14 mouse cellular contexts compared by ENCODE assay signal in genomic region chr12:76463391-76463790, GRCm38 (mm10). TPM values are rescaled to one million over a fixed set of nuclear protein-coding genes. Genes with fewer than 3 reads are reported as not detected.
A peak's percentile ranks its signal among the peaks of the same experiment; 100 is the strongest.
DNase-seq lines count a peak whose midpoint lies in the region; ATAC-seq and TF ChIP-seq lines count a peak whose summit lies in the region.
"Had no signal": no experiment of that assay in that cellular context is flagged by ENCODE, and none has a peak within 500 bp of the region (broad histone marks: within the 10 kb centered on the region; RNA-seq: fewer than 3 reads in every experiment).

No protein-coding gene starts in this region.

- no peak for TF ChIP-seq CTCF in lung, embryonic 14.5 days (IDR thresholded peaks at IDR 0.05; ENCODE audit: low read depth)
- no peak for TF ChIP-seq CTCF in CH12.LX (conservative IDR thresholded peaks at IDR 0.05 in 1 of 2, IDR thresholded peaks at IDR 0.05 in 1 of 2; ENCODE audit: low read depth in 2 of 2, low read length in 2 of 2)
- no peak for TF ChIP-seq CTCF in midbrain, postnatal 0 days (IDR thresholded peaks at IDR 0.05)

- H3K4me1 ChIP-seq in embryonic facial prominence, embryonic 14.5 days (ENCODE audit: control insufficient read depth, insufficient read depth, low read length), result no peaks in the 10 kb centered on the region
- peaks cover 8% of the 10 kb centered on the region for H3K4me1 ChIP-seq in embryonic facial prominence, embryonic 10.5 days
- H3K4me1 ChIP-seq in lung, embryonic 14.5 days (ENCODE audit: insufficient read depth), result no peaks in the 10 kb centered on the region
- peaks cover 13 to 26% of the 10 kb centered on the region in 2 experiments for H3K4me1 ChIP-seq in CH12.LX (ENCODE audit: control insufficient read depth in 1 of 2, insufficient read depth in 2 of 2)
- H3K4me1 ChIP-seq in midbrain, postnatal 0 days (ENCODE audit: insufficient read depth, low read length), result no peaks in the 10 kb centered on the region

- dilution Hi-C loops in CH12.LX (cut with MboI; ENCODE audit: extremely low pct_ligation_motif_present, extremely low pct_unique_long_range_greater_than_20kb, low sequenced_read_pairs), result no loop called here

- 94% methylated on average over 9 of the region's 9 CpGs for WGBS in embryonic facial prominence, embryonic 14.5 days
- WGBS in embryonic facial prominence, embryonic 10.5 days, result 96% methylated on average over 9 of the region's 9 CpGs
- WGBS in lung, embryonic 14.5 days, result 82% methylated on average over 9 of the region's 9 CpGs
- whole genome bisulfite sequencing in midbrain, postnatal 0 days, result 85% methylated on average over 9 of the region's 9 CpGs

- no peak overlapping the region for H3K4me2 ChIP-seq in embryonic facial prominence, embryonic 14.5 days (ENCODE audit: low read depth, low read length)
- H3K4me2 ChIP-seq in lung, embryonic 14.5 days, result no peak overlapping the region
- 0 out of 2 replicates have a peak overlapping the region, but pooled peaks have one; percentile 42 for H3K4me2 ChIP-seq in CH12.LX (ENCODE audit: insufficient read depth, low read depth, poor library complexity, severe bottlenecking)
- no peak overlapping the region for H3K4me2 ChIP-seq in midbrain, postnatal 0 days (ENCODE audit: low read depth, low read length, poor library complexity, severe bottlenecking)
- H3K4me2 ChIP-seq: intestine, embryonic 15.5 days; liver, embryonic 11.5 days had no signal

- TF ChIP-seq RAD21 in CH12.LX (IDR thresholded peaks at IDR 0.05; ENCODE audit: low read depth, low read length), result no peak

- no peaks in the 10 kb centered on the region for H3K27me3 ChIP-seq in embryonic facial prominence, embryonic 14.5 days (replicated peaks; ENCODE audit: control insufficient read depth, insufficient read depth, low read length)
- no peaks in the 10 kb centered on the region; the same call in 1 of the 2 replicates for H3K27me3 ChIP-seq in embryonic facial prominence, embryonic 10.5 days (replicated peaks; ENCODE audit: low read depth, poor library complexity, severe bottlenecking)
- no peaks in the 10 kb centered on the region for H3K27me3 ChIP-seq in lung, embryonic 14.5 days (ENCODE audit: insufficient read depth, low read length)
- H3K27me3 ChIP-seq in CH12.LX (replicated peaks), result no peaks in the 10 kb centered on the region
- H3K27me3 ChIP-seq in midbrain, postnatal 0 days (ENCODE audit: insufficient read depth, low read length), result no peaks in the 10 kb centered on the region
- H3K27me3 ChIP-seq: intestine, embryonic 15.5 days had no signal

- ATAC-seq in embryonic facial prominence, embryonic 14.5 days (ENCODE audit: low read depth), result no peak
- no peak for ATAC-seq in lung, embryonic 14.5 days (ENCODE audit: insufficient read depth)
- ATAC-seq in granulocyte monocyte progenitor cell, adult 5-6 weeks (replicated peaks; ENCODE audit: poor library complexity, severe bottlenecking), result no peak
- no peak for ATAC-seq in midbrain, postnatal 0 days (ENCODE audit: low FRiP score)
- ATAC-seq: intestine, embryonic 15.5 days had no signal

- H3K4me3 ChIP-seq in embryonic facial prominence, embryonic 14.5 days (ENCODE audit: low read depth, low read length), result no peak overlapping the region
- no peak overlapping the region for H3K4me3 ChIP-seq in embryonic facial prominence, embryonic 10.5 days
- no peak overlapping the region for H3K4me3 ChIP-seq in lung, embryonic 14.5 days (ENCODE audit: low read depth, low read length)
- H3K4me3 ChIP-seq in CH12.LX (replicated peaks in 1 of 3; ENCODE audit: low read depth in 2 of 3, low read length in 2 of 3, poor library complexity in 1 of 3), result no peak overlapping the region
- no peak overlapping the region for H3K4me3 ChIP-seq in midbrain, postnatal 0 days (ENCODE audit: low read depth, low read length)
- H3K4me3 ChIP-seq: intestine, embryonic 15.5 days; megakaryocyte, embryonic 14.5 days had no signal

- TF ChIP-seq POLR2A in CH12.LX (IDR thresholded peaks at IDR 0.05; ENCODE audit: low read depth, low read length), result no peak; the same call in 1 of the 2 replicates

- DNase-seq in embryonic facial prominence, embryonic 14.5 days (ENCODE audit: low spot score), result peak; percentile 29
- DNase-seq in embryonic facial prominence, embryonic 10.5 days (ENCODE audit: low spot score), result no peak
- DNase-seq in lung, embryonic 14.5 days, result peak; percentile 37
- DNase-seq in lung, postnatal 14 days, result no peak
- peak; percentile 62 for DNase-seq in CH12.LX (ENCODE audit: extremely low read depth)
- peak; percentile 28 to 56 for DNase-seq in left cerebral cortex, adult 9 months (ENCODE audit: low spot score in 2 of 2)
- no peak for DNase-seq in midbrain, postnatal 0 days (ENCODE audit: low spot score)
- DNase-seq: embryo, embryonic 11 days; heart, adult 11 months; heart, postnatal 36 days had no signal

- H3K27ac ChIP-seq in embryonic facial prominence, embryonic 14.5 days (replicated peaks; ENCODE audit: low read depth, low read length), result no peak overlapping the region
- H3K27ac ChIP-seq in embryonic facial prominence, embryonic 10.5 days (replicated peaks), result no peak overlapping the region
- H3K27ac ChIP-seq in lung, embryonic 14.5 days (ENCODE audit: low read depth), result no peak overlapping the region
- H3K27ac ChIP-seq in CH12.LX (ENCODE audit: insufficient read depth, low read depth), result peak overlapping the region; percentile 58
- H3K27ac ChIP-seq in midbrain, postnatal 0 days (ENCODE audit: low read depth, low read length), result no peak overlapping the region
- H3K27ac ChIP-seq: intestine, embryonic 15.5 days had no signal

- no peak overlapping the region for H3K9ac ChIP-seq in embryonic facial prominence, embryonic 14.5 days (ENCODE audit: low read depth, low read length)
- H3K9ac ChIP-seq in lung, embryonic 14.5 days, result no peak overlapping the region
- H3K9ac ChIP-seq in CH12.LX (ENCODE audit: insufficient read depth, low read depth), result no peak overlapping the region
- no peak overlapping the region for H3K9ac ChIP-seq in midbrain, postnatal 0 days (replicated peaks; ENCODE audit: low read length, poor library complexity, severe bottlenecking)
- H3K9ac ChIP-seq: intestine, embryonic 15.5 days had no signal

- peak; percentile 80 for TF ChIP-seq EP300 in CH12.LX (IDR thresholded peaks at IDR 0.05; ENCODE audit: low read length)

- H3K9me3 ChIP-seq in embryonic facial prominence, embryonic 14.5 days (ENCODE audit: control insufficient read depth, low read length), result no peaks in the 10 kb centered on the region
- no peaks in the 10 kb centered on the region for H3K9me3 ChIP-seq in embryonic facial prominence, embryonic 10.5 days
- H3K9me3 ChIP-seq in lung, embryonic 14.5 days (ENCODE audit: low read depth, low read length), result no peaks in the 10 kb centered on the region
- peaks cover 2% of the 10 kb centered on the region for H3K9me3 ChIP-seq in CH12.LX (replicated peaks; ENCODE audit: low read length)
- H3K9me3 ChIP-seq in midbrain, postnatal 0 days (ENCODE audit: low read length), result no peaks in the 10 kb centered on the region
- H3K9me3 ChIP-seq: intestine, embryonic 15.5 days had no signal

- in situ Hi-C loops in CH12.LX (cut with MboI; ENCODE audit: low pct_ligation_motif_present, low pct_unique_long_range_greater_than_20kb, low sequenced_read_pairs), result no loop called here

- no peaks in the 10 kb centered on the region for H3K36me3 ChIP-seq in embryonic facial prominence, embryonic 14.5 days (ENCODE audit: control insufficient read depth, insufficient read depth, low read length)
- H3K36me3 ChIP-seq in embryonic facial prominence, embryonic 10.5 days (replicated peaks), result no peaks in the 10 kb centered on the region
- no peaks in the 10 kb centered on the region for H3K36me3 ChIP-seq in lung, embryonic 14.5 days (ENCODE audit: insufficient read depth)
- H3K36me3 ChIP-seq in CH12.LX (replicated peaks in 1 of 2; ENCODE audit: control insufficient read depth in 1 of 2, insufficient read depth in 1 of 2, low read length in 1 of 2), result peaks cover 7 to 34% of the 10 kb centered on the region in 2 experiments
- H3K36me3 ChIP-seq in midbrain, postnatal 0 days (ENCODE audit: insufficient read depth, low read length), result no peaks in the 10 kb centered on the region
- H3K36me3 ChIP-seq: intestine, embryonic 15.5 days had no signal

- H3K79me2 ChIP-seq in CH12.LX (replicated peaks; ENCODE audit: control insufficient read depth, extremely low read depth, insufficient read depth, poor library complexity, severe bottlenecking), result no peaks in the 10 kb centered on the region

TF ChIP-seq in CH12.LX, 34 proteins besides CTCF, POLR2A, EP300 and RAD21 (continues in another document):
- TF ChIP-seq USF1 (IDR thresholded peaks at IDR 0.05; ENCODE audit: low read depth, low read length) (no peak), E2F4 (IDR thresholded peaks at IDR 0.05; ENCODE audit: insufficient replicate concordance, low read depth, low read length) (no peak), MEF2A (IDR thresholded peaks at IDR 0.05; ENCODE audit: borderline replicate concordance, low read depth, low read length) (0 out of 2 replicates have a peak, but pooled peaks have one; percentile 31), UBTF (IDR thresholded peaks at IDR 0.05; ENCODE audit: low read depth, low read length) (no peak)

RNA-seq across cellular contexts. Expression of gene Ppp1r36, which starts 46.1 kb away (rescaled TPM):
- 3.3 and 6.2 TPM in 2 replicates for polyA plus RNA-seq in embryonic facial prominence, embryonic 14.5 days (2014; fragmentation: Nextera tagmentation; extraction: Ambion mirVana)
- polyA plus RNA-seq in embryonic facial prominence, embryonic 10.5 days (2016; fragmentation: Nextera tagmentation; extraction: Ambion mirVana), result 1.6 and 1.8 TPM in 2 replicates
- 2.8 and 3.2 TPM in 2 replicates for polyA plus RNA-seq in lung, embryonic 14.5 days (2014; fragmentation: Nextera tagmentation; extraction: Ambion mirVana)
- not detected in 2 replicates for total RNA-seq in CH12.LX (2012; rRNA removed)
- total RNA-seq in CH12.LX (2014; rRNA removed), result not detected in 2 replicates
- not detected in 2 replicates for polyA plus RNA-seq in CH12.LX (2012; ENCODE audit: insufficient read length, low read depth)
- not detected in 2 replicates for total RNA-seq in granulocyte monocyte progenitor cell, adult 5-6 weeks (2014; fragmentation: Nextera tagmentation)
- 0.69 TPM in 1 of 2 replicates, not detected in the other for total RNA-seq in granulocyte monocyte progenitor cell, adult 5-6 weeks (2017)
- total RNA-seq in midbrain, postnatal 0 days (2014; rRNA removed), result 0.27 and 0.94 TPM in 2 replicates
- 1.5 and 2.0 TPM in 2 replicates for polyA plus RNA-seq in midbrain, postnatal 0 days (2015; fragmentation: Nextera tagmentation; extraction: Ambion mirVana)
- total RNA-seq: heart, postnatal 36 days had no signal

RNA-seq across cellular contexts. Expression of gene Hspa2, which starts 59.4 kb away (rescaled TPM):
- 8.2 and 10.9 TPM in 2 replicates for polyA plus RNA-seq in embryonic facial prominence, embryonic 14.5 days (2014; fragmentation: Nextera tagmentation; extraction: Ambion mirVana)
- 5.4 and 5.9 TPM in 2 replicates for polyA plus RNA-seq in embryonic facial prominence, embryonic 10.5 days (2016; fragmentation: Nextera tagmentation; extraction: Ambion mirVana)
- polyA plus RNA-seq in lung, embryonic 14.5 days (2014; fragmentation: Nextera tagmentation; extraction: Ambion mirVana), result 6.0 TPM in 2 replicates
- total RNA-seq in CH12.LX (2012; rRNA removed) (4.7 and 5.3 TPM in 2 replicates), CH12.LX (2014; rRNA removed) (3.4 and 3.6 TPM in 2 replicates)
- 3.4 and 3.8 TPM in 2 replicates for polyA plus RNA-seq in CH12.LX (2012; ENCODE audit: insufficient read length, low read depth)
- 1.9 and 7.3 TPM in 2 replicates for total RNA-seq in granulocyte monocyte progenitor cell, adult 5-6 weeks (2014; fragmentation: Nextera tagmentation)
- 18.9 and 19.4 TPM in 2 replicates for total RNA-seq in granulocyte monocyte progenitor cell, adult 5-6 weeks (2017)
- 10.2 and 13.6 TPM in 2 replicates for total RNA-seq in midbrain, postnatal 0 days (2014; rRNA removed)
- polyA plus RNA-seq in midbrain, postnatal 0 days (2015; fragmentation: Nextera tagmentation; extraction: Ambion mirVana), result 7.6 and 8.8 TPM in 2 replicates

Comparison
In these comparisons a context has a peak if more than half of its experiments do, and no peak if none do; other contexts are left out.
1. DNase-seq: peak in embryonic facial prominence, embryonic 14.5 days (single experiment), lung, embryonic 14.5 days (single experiment), CH12.LX (single experiment) and left cerebral cortex, adult 9 months (2 of 2); none in embryonic facial prominence, embryonic 10.5 days (single experiment), lung, postnatal 14 days (single experiment) and midbrain, postnatal 0 days (single experiment).